Mouse (Mus musculus): ENCODE results near the gene H2-Ob.

GRCm38 (mm10) chr17:34251666-34252065 is 13.0 kb downstream of the H2-Ob start:
- no peak for TF ChIP-seq POLR2A (IDR thresholded peaks at IDR 0.05; ENCODE audit: low read depth, low read length)
- no peak for TF ChIP-seq CTCF (IDR thresholded peaks at IDR 0.05; ENCODE audit: extremely low read depth, insufficient read depth, insufficient read length, insufficient replicate concordance)
